Mouse (Mus musculus) adrenal gland, postnatal 36 days (tissue): ENCODE data around the gene Slc25a41. TPM values are rescaled to one million over a fixed set of nuclear protein-coding genes. Genes with fewer than 3 reads are reported as not detected.

Experiments used
- DNase-seq, 2 experiments: peaks; one replicate each; pipeline ENCODE4 v3.0.0; 2021; ENCODE audit warnings: mixed read lengths in 1 of 2
- total RNA-seq, 2 experiments: library from RNA; stranded (reverse); gene quantifications; 2 replicates each; pipeline ENCODE4 v1.2.3; 2021

Gene Slc25a41
- total RNA-seq, 2 experiments from 2014 or later: not detected

- DNase-seq: no peak
Measured at GRCm38 (mm10) chr17:57047406-57047805, 6.0 kb upstream of the Slc25a41 start.

GRCm38 (mm10) chr17:57038978-57039377 is 2.5 kb downstream of the Slc25a41 start:
- no peak for DNase-seq

GRCm38 (mm10) chr17:57032854-57033253 is 8.6 kb downstream of the Slc25a41 start:
- DNase-seq: no peak

- peak; percentile 98 to 99 for DNase-seq
Measured at GRCm38 (mm10) chr17:57031661-57032420, 9.6 kb downstream of the Slc25a41 start.

GRCm38 (mm10) chr17:57030931-57031660 is 10.4 kb downstream of the Slc25a41 start, which contains the start of gene Khsrp:
Gene Khsrp (minus strand): TSS chr17:57031522.
- peak; percentile 42 to 68 for DNase-seq

- peak; percentile 49 to 58 for DNase-seq
Measured at GRCm38 (mm10) chr17:57029691-57030090, 11.8 kb downstream of the Slc25a41 start.

GRCm38 (mm10) chr17:57027471-57027870 is 14.0 kb downstream of the Slc25a41 start:
- no peak for DNase-seq

- no peak for DNase-seq
Measured at GRCm38 (mm10) chr17:57020960-57021359, 20.5 kb downstream of the Slc25a41 start.

GRCm38 (mm10) chr17:57019693-57020092 is 21.8 kb downstream of the Slc25a41 start:
- no peak for DNase-seq

GRCm38 (mm10) chr17:57012245-57012795 is 29.1 kb downstream of the Slc25a41 start:
- DNase-seq: no peak

GRCm38 (mm10) chr17:57011236-57012141 is 30.0 kb downstream of the Slc25a41 start, which contains the start of the genes Gtf2f1 and Gm17949:
Gene Gtf2f1 (minus strand): TSS chr17:57011288.
Gene Gm17949 (plus strand): TSS chr17:57011469.
- peak; percentile 90 to 91 for DNase-seq

GRCm38 (mm10) chr17:57010911-57011235 is 30.6 kb downstream of the Slc25a41 start:
- no peak for DNase-seq

- no peak for DNase-seq
Measured at GRCm38 (mm10) chr17:57007137-57007905, 34.1 kb downstream of the Slc25a41 start.

GRCm38 (mm10) chr17:57003994-57004393 is 37.5 kb downstream of the Slc25a41 start:
- no peak for DNase-seq

GRCm38 (mm10) chr17:57001228-57001627 is 40.2 kb downstream of the Slc25a41 start:
- peak in 1 of 2 experiments; percentile 29 for DNase-seq

- DNase-seq: peak; percentile 30 to 42
Measured at GRCm38 (mm10) chr17:56999968-57000609, 41.4 kb downstream of the Slc25a41 start, which contains the start of gene Pspn. Gene Pspn (minus strand): TSS chr17:57000018.

- DNase-seq: peak; percentile 63 to 66
Measured at GRCm38 (mm10) chr17:56999414-56999813, 42.0 kb downstream of the Slc25a41 start.

- DNase-seq: peak; percentile 97 to 98
Measured at GRCm38 (mm10) chr17:56997029-56997667, 44.3 kb downstream of the Slc25a41 start, which contains the start of gene Alkbh7. Gene Alkbh7 (plus strand): TSS chr17:56997339.

GRCm38 (mm10) chr17:56996506-56996905 is 44.9 kb downstream of the Slc25a41 start:
- DNase-seq: peak in 1 of 2 experiments; percentile 48

- peak; percentile 63 to 64 for DNase-seq
Measured at GRCm38 (mm10) chr17:56995046-56995445, 46.4 kb downstream of the Slc25a41 start.
